Mouse (Mus musculus) NIH3T3 (cell line): ENCODE data around the gene Astn1.

ENCODE experiments used
- DNase-seq: peaks from one replicate; pipeline ENCODE4 v3.0.0-alpha.2; 2012; ENCODE audit warnings: low read depth

The Astn1 gene

GRCm38 (mm10) chr1:158617943-158618342 lies 255.9 kb downstream of the Astn1 start:
- DNase-seq = no peak

- DNase-seq = no peak
These were observed 270.9 kb downstream of the Astn1 start for GRCm38 (mm10) chr1:158632935-158633334.

GRCm38 (mm10) chr1:158633441-158633840 lies 271.4 kb downstream of the Astn1 start:
- no peak for DNase-seq

- no peak for DNase-seq
These were observed 279.2 kb downstream of the Astn1 start for GRCm38 (mm10) chr1:158641306-158641705.

- no peak for DNase-seq
These were observed 280.2 kb downstream of the Astn1 start for GRCm38 (mm10) chr1:158642247-158642646.

- no peak for DNase-seq
These were observed 290.7 kb downstream of the Astn1 start for GRCm38 (mm10) chr1:158652799-158653198.

GRCm38 (mm10) chr1:158653808-158654520 lies 291.9 kb downstream of the Astn1 start:
- DNase-seq = peak; percentile 65

GRCm38 (mm10) chr1:158654571-158655205 lies 292.6 kb downstream of the Astn1 start:
- peak; percentile 59 for DNase-seq

- DNase-seq = no peak
These were observed 294.9 kb downstream of the Astn1 start for GRCm38 (mm10) chr1:158656986-158657385.

GRCm38 (mm10) chr1:158666001-158666400 lies 303.9 kb downstream of the Astn1 start:
- DNase-seq = peak; percentile 52

- DNase-seq = peak; percentile 89
These were observed 308.0 kb downstream of the Astn1 start for GRCm38 (mm10) chr1:158669971-158670592.

- DNase-seq = no peak
These were observed 325.7 kb downstream of the Astn1 start for GRCm38 (mm10) chr1:158687726-158688125.

GRCm38 (mm10) chr1:158697423-158697822 lies 335.4 kb downstream of the Astn1 start:
- DNase-seq = peak; percentile 20

GRCm38 (mm10) chr1:158697859-158698569 lies 335.9 kb downstream of the Astn1 start:
- DNase-seq = no peak

- no peak for DNase-seq
These were observed 337.2 kb downstream of the Astn1 start for GRCm38 (mm10) chr1:158699276-158699675.

GRCm38 (mm10) chr1:158700147-158700546 lies 338.1 kb downstream of the Astn1 start:
- DNase-seq = no peak

GRCm38 (mm10) chr1:158701336-158701735 lies 339.3 kb downstream of the Astn1 start:
- peak; percentile 37 for DNase-seq

- peak; percentile 88 for DNase-seq
These were observed 351.4 kb downstream of the Astn1 start for GRCm38 (mm10) chr1:158713301-158714095.

GRCm38 (mm10) chr1:158732868-158733496 lies 370.9 kb downstream of the Astn1 start:
- peak; percentile 73 for DNase-seq

- peak; percentile 75 for DNase-seq
These were observed 377.3 kb downstream of the Astn1 start for GRCm38 (mm10) chr1:158739132-158739919.
